Mouse (Mus musculus): ENCODE measurements around the gene Gm5294. TPM values are rescaled to one million over a fixed set of nuclear protein-coding genes. Genes with fewer than 3 reads are reported as not detected.

The Gm5294 gene
- polyA plus RNA-seq, 1 experiment from 2014 or later, result not detected

Other genes starting within 250 kb of the Gm5294 start
- gene Zfp68, start 200.3 kb upstream of the Gm5294 start, polyA plus RNA-seq (2014; fragmentation: Nextera tagmentation; extraction: Ambion mirVana), result 59.9 and 70.7 TPM in 2 replicates
- 11.1 and 12.1 TPM in 2 replicates for gene A430033K04Rik, start 197.2 kb upstream of the Gm5294 start, polyA plus RNA-seq (2014; fragmentation: Nextera tagmentation; extraction: Ambion mirVana)
- 10.4 and 11.8 TPM in 2 replicates for gene Fam20c, start 65.6 kb upstream of the Gm5294 start, polyA plus RNA-seq (2014; fragmentation: Nextera tagmentation; extraction: Ambion mirVana)
- 69.2 and 78.4 TPM in 2 replicates for gene Pdgfa, start 177.3 kb downstream of the Gm5294 start, polyA plus RNA-seq (2014; fragmentation: Nextera tagmentation; extraction: Ambion mirVana)